Mouse (Mus musculus) hindbrain, embryonic 10.5 days (tissue): ENCODE measurements around the gene Cemip2. TPM values are rescaled to one million over a fixed set of nuclear protein-coding genes. Genes with fewer than 3 reads are reported as not detected.

Experiments used
- DNase-seq: peaks from one replicate; pipeline ENCODE4 v3.0.0-alpha.2; 2017; ENCODE audit warnings: low spot score
- H3K27ac ChIP-seq: fragments of 300-500 bp; sonication (generic); 2 replicates; pipeline ENCODE4 v1.5.1; 2016; ENCODE audit warnings: mild to moderate bottlenecking, moderate library complexity
- H3K27me3 ChIP-seq: fragments of 300-500 bp; sonication (generic); 2 replicates; pipeline ENCODE4 v1.6.1; 2016; ENCODE audit warnings: mild to moderate bottlenecking; ENCODE audit not compliant: poor library complexity, insufficient read depth, severe bottlenecking
- H3K36me3 ChIP-seq: fragments of 300-500 bp; sonication (generic); 2 replicates; pipeline ENCODE4 v1.6.1; 2016; ENCODE audit warnings: mild to moderate bottlenecking, moderate library complexity
- H3K4me1 ChIP-seq: fragments of 300-500 bp; sonication (generic); replicated peaks from 2 replicates; pipeline ENCODE4 v1.6.1; 2016; ENCODE audit warnings: mild to moderate bottlenecking
- H3K4me3 ChIP-seq: fragments of 300-500 bp; sonication (generic); 2 replicates; pipeline ENCODE4 v1.5.1; 2016; ENCODE audit warnings: mild to moderate bottlenecking, moderate library complexity
- H3K9me3 ChIP-seq: fragments of 300-500 bp; sonication (generic); 2 replicates; pipeline ENCODE4 v1.6.1; 2016; ENCODE audit warnings: mild to moderate bottlenecking, moderate library complexity
- WGBS: fragments of 180-500 bp; shearing (Covaris S2); methylation state at CpG from one replicate; pipeline ENCODE4 v1.1.7; 2016; 5-methylcytosine and 5-hydroxymethylcytosine counted together
- polyA plus RNA-seq: library from polyadenylated mRNA; unstranded; fragments of >200 nt; fragmentation: Nextera tagmentation; extraction: Ambion mirVana; gene quantifications from 2 replicates; pipeline ENCODE4 v1.2.1, GENCODE M21; 2016

Cemip2 gene
- polyA plus RNA-seq, 1 experiment from 2014 or later = 86.4 TPM

DNA sequence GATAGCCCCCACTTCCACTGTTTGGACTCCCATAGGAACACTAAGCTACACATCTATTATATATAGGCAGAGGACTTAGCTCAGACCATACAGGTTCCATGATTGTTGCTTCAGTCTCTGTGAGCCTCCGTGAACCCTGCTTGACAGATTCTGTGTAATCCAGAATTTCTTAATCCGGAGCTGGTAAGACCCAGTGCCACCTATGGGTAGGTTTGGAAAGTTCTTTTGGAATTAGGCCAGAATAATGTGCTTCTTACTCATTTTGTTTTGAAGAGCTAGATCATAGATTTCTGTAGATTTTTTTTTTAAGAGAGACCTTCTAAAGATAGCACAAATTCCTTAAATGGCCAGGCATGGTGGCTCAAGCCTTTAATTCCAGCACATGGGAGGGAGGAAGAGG, 14.1 kb upstream of the Cemip2 start:
- Histone ChIP-seq H3K27ac (no peak overlapping the region), H3K4me1 (peaks cover 4% of the 10 kb centered on the region; the same call in 1 of the 2 replicates), H3K36me3 (no peaks in the 10 kb centered on the region), H3K4me3 (no peak overlapping the region), H3K27me3 (no peaks in the 10 kb centered on the region), H3K9me3 (no peaks in the 10 kb centered on the region)
- WGBS = 75% methylated on average over 2 of the region's 2 CpGs
- no peak for DNase-seq

DNA sequence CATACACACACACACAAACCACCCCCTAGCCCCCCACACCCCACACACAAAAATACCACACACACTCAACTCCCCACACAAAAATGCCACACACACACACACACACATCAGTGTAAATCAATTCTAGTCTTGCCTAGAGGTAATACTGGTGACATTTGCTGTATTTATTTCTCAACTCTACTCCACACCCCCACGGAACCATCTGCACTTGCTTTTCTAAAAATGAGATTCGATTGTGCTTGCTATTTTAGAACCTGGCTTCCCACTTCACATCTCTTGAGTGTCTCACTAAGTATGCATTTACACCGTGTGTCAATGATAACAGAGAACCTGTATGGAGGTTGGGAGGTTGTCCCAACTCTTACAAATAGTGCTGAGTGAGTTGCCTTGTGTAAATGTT, 13.4 kb upstream of the Cemip2 start:
- Histone ChIP-seq H3K9me3 (no peaks in the 10 kb centered on the region), H3K27me3 (no peaks in the 10 kb centered on the region), H3K4me1 (peaks cover 4% of the 10 kb centered on the region; the same call in 1 of the 2 replicates), H3K36me3 (no peaks in the 10 kb centered on the region), H3K4me3 (no peak overlapping the region), H3K27ac (no peak overlapping the region)
- DNase-seq = no peak
- 91% methylated on average over 3 of the region's 3 CpGs for WGBS

DNA sequence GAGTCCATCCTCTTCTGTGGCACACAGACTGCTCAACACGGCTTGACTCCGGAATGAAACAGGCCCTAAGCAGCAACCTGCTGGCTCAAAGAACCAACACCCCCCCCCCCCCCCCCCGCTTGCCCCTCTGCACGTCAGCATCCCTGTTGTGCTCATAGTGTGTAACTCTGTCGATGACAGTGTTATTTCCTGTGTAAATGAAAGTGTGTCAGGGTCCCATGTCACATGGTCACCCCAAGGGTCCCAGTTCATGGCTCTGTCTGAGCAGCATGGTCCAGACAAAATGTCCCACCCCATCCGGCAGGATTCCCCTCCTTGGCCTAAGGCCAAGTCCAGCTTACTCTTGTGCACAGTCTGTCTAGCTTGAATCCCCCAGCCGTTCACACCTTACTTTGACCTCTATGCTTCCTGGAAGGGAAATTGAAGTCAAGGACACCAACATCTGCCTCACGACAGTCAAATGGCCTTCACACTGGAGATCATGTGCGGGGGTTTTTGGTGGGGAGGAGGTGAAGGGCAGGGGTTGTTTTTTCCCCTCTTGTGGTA, 10.6 kb upstream of the Cemip2 start:
- H3K27ac ChIP-seq = no peak overlapping the region
- WGBS = 79% methylated on average over 9 of the region's 9 CpGs

DNA sequence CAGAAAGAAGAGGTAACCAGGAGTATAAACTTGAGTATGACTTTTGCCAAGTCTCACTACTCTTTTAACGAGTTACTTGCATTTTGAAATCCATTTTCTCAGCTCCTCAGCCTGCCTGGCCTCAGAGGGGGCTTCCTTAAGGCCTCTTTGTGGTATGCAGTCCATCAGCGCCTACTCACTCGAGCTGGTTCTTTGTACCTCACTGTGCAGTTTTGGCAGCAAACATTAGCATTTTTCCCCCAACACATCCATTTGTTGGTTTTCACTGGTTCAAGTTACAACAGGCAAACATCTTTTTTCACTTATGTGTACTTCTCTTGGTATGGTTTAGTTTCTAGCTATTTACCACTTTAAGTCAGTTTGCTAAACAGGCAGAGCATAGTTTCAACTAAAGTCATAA, 8.3 kb upstream of the Cemip2 start:
- no peak for DNase-seq
- Histone ChIP-seq H3K27ac (no peak overlapping the region), H3K4me1 (peaks cover 4% of the 10 kb centered on the region; the same call in 1 of the 2 replicates), H3K27me3 (no peaks in the 10 kb centered on the region), H3K4me3 (no peak overlapping the region), H3K36me3 (no peaks in the 10 kb centered on the region), H3K9me3 (no peaks in the 10 kb centered on the region)
- WGBS = 66% methylated on average over 3 of the region's 3 CpGs

More for the DNA sequence above, 10.6 kb upstream of the Cemip2 start:
- Histone ChIP-seq H3K9me3 (no peaks in the 10 kb centered on the region), H3K36me3 (no peaks in the 10 kb centered on the region), H3K4me3 (no peak overlapping the region), H3K4me1 (peaks cover 4% of the 10 kb centered on the region; the same call in 1 of the 2 replicates), H3K27me3 (no peaks in the 10 kb centered on the region)
- no peak for DNase-seq

DNA sequence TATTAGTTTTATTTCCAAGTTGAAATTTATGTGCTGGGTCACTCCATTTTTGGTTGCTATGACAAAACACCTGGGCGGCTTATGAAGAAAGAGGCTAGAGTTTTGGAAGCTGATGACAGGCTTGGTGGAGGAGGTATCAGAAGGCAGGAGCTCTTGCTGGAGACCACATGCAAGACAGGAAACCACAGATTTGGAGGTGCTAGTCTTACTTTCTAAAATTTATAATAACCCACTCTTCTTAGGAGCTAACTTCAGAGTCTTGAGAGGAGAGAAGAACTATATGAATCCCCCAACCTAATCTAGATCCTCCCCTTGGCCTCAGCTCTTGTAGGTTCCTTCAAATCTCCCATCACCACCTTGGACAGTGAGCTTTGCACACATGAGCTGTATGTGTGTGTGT, 6.6 kb upstream of the Cemip2 start:
- DNase-seq = no peak
- no peaks in the 10 kb centered on the region for H3K27me3 ChIP-seq
- no peaks in the 10 kb centered on the region for H3K9me3 ChIP-seq
- 88% methylated on average over 1 of the region's 1 CpGs for WGBS
- H3K4me3 ChIP-seq = no peak overlapping the region
- no peak overlapping the region for H3K27ac ChIP-seq
- peaks cover under 1% of the 10 kb centered on the region; the same call in 1 of the 2 replicates for H3K4me1 ChIP-seq
- H3K36me3 ChIP-seq = no peaks in the 10 kb centered on the region

DNA sequence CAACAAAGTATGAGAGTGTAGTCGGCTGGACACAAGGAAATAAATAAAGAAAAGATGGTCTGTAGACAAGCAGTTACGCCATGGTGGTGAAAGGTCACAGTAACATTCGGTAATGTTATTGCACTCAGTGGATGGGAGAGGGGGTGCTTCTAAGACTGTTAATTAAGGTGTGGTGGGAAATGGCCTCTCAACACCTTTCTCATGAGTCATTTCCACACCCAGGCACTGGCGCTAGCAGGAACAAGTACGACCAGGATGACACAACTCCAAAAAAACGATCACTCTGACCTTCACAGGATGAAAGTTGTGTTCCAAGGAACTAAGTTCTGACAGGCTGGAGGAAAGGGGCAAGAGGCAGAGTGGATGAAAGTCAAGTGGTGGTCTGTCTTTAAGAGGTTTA, 4.5 kb upstream of the Cemip2 start:
- H3K4me3 ChIP-seq = no peak overlapping the region
- no peaks in the 10 kb centered on the region for H3K36me3 ChIP-seq
- H3K4me1 ChIP-seq = peaks cover 16% of the 10 kb centered on the region
- H3K27me3 ChIP-seq = no peaks in the 10 kb centered on the region
- no peaks in the 10 kb centered on the region for H3K9me3 ChIP-seq
- no peak overlapping the region for H3K27ac ChIP-seq
- no peak for DNase-seq
- WGBS = 81% methylated on average over 6 of the region's 6 CpGs

DNA sequence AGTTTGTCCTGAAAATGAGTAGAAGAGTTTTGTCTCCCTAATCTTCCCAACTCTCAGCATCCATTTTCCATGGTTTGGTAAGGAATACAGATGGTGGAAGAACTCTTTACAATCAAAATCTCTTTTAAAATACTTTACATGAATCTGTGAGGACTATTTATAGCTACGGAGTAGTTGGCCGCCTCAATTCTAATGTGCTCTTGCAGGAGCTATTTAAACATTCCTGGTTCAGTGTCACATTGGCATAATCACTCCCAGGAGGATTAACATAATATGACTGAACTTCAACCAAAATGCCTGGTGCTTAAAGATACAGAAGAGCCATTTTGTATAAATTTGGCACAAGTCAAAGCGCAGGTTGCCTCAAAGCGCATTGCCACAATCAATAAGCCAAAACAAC, 2.5 kb upstream of the Cemip2 start:
- no peak overlapping the region for H3K4me3 ChIP-seq
- no peak for DNase-seq
- no peak overlapping the region for H3K27ac ChIP-seq
- no peaks in the 10 kb centered on the region for H3K9me3 ChIP-seq
- H3K36me3 ChIP-seq = no peaks in the 10 kb centered on the region
- H3K4me1 ChIP-seq = peaks cover 28% of the 10 kb centered on the region
- no peaks in the 10 kb centered on the region for H3K27me3 ChIP-seq
- WGBS = 90% methylated on average over 4 of the region's 4 CpGs

DNA sequence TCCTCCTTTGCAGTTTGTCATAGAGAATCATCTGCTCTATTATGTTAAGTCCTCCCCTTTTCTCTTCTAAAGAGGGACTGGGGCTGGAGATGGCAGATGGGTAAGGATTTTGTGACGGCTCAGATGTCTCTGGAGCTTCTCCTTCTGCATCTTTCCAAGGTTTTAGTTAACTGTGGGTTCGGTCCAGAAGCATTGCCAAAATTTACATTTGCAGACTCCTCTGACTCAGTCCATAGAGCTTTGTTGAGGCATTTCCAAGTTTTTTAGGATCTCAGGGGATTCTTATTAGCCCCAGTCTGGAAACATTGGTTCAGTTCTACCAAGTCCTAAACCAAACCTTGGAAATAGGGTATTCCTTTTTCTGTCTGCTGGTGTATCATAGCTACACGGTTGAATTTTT, 1.5 kb upstream of the Cemip2 start:
- Histone ChIP-seq H3K36me3 (no peaks in the 10 kb centered on the region), H3K4me1 (peaks cover 38% of the 10 kb centered on the region), H3K9me3 (no peaks in the 10 kb centered on the region), H3K27ac (no peak overlapping the region), H3K27me3 (no peaks in the 10 kb centered on the region), H3K4me3 (no peak overlapping the region)
- DNase-seq = no peak
- WGBS = 75% methylated on average over 3 of the region's 3 CpGs

DNA sequence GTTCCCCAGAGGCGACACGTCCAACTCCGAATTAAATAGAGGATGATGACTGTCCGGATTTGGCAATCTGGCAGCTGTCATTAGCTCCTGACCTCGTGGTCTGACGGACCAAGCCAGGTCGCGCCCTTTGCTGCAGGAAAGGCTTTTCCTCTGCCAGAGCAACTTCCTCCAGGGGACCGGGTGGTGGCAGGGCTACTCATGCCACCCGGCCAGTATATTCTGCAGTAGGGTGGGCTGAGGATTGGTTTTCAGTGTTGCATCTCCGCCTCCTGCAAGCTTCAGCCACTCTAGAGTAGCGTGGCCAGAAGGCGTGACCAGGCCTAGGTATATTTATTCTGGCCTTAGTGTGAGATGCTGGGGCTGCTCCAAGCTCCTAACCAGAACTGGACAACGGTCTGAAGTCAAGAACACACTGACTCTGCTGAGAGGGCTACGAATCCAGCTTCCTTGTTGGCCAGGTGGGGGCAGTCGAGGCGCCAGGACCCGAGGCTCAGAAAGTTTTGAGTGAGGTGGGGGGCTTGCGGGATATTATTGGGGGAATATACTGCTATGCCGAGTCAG, 891 bp upstream of the Cemip2 start:
- no peaks in the 10 kb centered on the region for H3K27me3 ChIP-seq
- WGBS = 22% methylated on average over 20 of the region's 20 CpGs
- H3K9me3 ChIP-seq = no peaks in the 10 kb centered on the region
- H3K4me3 ChIP-seq = peak overlapping the region; percentile 87
- H3K36me3 ChIP-seq = no peaks in the 10 kb centered on the region; the same call in 1 of the 2 replicates
- peak overlapping the region; percentile 97; the same call in 1 of the 2 replicates for H3K27ac ChIP-seq
- peaks cover 44% of the 10 kb centered on the region for H3K4me1 ChIP-seq
- peak; percentile 56 for DNase-seq

DNA sequence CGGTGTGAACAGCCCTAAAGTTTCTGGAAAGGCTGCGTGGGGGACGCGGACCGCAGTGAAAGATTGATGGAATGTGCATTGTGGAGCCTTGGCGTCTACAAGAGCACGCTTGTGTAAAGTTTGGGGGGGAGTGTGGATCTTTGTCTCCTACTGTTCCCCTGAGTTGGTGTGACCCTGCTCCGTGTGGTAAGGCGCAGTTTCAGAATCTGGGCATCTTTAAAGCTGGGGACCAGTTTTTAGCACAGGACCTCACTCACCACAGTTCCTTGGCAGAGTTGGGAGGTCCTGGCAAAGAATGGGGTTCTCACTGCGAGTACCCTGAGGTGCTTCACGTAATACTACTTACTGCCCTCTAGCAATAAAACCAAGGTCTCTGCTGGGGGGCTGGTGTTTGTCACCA, 964 bp downstream of the Cemip2 start:
- under 1% methylated on average over 11 of the region's 11 CpGs for WGBS
- peaks cover 63% of the 10 kb centered on the region for H3K4me1 ChIP-seq
- no peak for DNase-seq

DNA sequence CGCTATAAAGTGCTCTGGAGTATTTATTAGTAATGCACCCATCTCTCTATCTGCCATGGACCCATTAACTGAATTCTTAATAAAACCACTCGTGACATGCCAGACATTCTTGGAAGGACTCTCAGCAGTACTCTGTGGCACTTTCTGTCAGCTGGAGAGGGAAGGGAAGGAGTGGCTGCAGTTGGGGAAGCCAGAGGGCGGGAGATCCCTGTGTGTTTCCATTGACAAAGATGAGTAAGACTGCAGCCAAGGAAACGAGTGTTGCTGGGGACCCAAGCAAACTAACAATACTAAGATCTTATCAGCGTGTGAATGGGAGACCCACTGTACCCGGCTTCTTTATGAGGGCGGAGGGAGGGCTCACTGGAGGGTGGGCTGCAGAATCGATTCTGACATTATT, 2.5 kb downstream of the Cemip2 start:
- H3K9me3 ChIP-seq = no peaks in the 10 kb centered on the region
- peak overlapping the region; percentile 87 for H3K4me3 ChIP-seq
- H3K27me3 ChIP-seq = no peaks in the 10 kb centered on the region
- peaks cover 5% of the 10 kb centered on the region; the same call in 1 of the 2 replicates for H3K36me3 ChIP-seq
- WGBS = 23% methylated on average over 8 of the region's 8 CpGs
- H3K27ac ChIP-seq = peak overlapping the region; percentile 97
- peaks cover 78% of the 10 kb centered on the region for H3K4me1 ChIP-seq
- peak; percentile 49 for DNase-seq

More for the DNA sequence above, 964 bp downstream of the Cemip2 start:
- no peaks in the 10 kb centered on the region for H3K9me3 ChIP-seq
- peaks cover 5% of the 10 kb centered on the region; the same call in 1 of the 2 replicates for H3K36me3 ChIP-seq
- no peaks in the 10 kb centered on the region for H3K27me3 ChIP-seq
- peak overlapping the region; percentile 87 for H3K4me3 ChIP-seq
- peak overlapping the region; percentile 97 for H3K27ac ChIP-seq

DNA sequence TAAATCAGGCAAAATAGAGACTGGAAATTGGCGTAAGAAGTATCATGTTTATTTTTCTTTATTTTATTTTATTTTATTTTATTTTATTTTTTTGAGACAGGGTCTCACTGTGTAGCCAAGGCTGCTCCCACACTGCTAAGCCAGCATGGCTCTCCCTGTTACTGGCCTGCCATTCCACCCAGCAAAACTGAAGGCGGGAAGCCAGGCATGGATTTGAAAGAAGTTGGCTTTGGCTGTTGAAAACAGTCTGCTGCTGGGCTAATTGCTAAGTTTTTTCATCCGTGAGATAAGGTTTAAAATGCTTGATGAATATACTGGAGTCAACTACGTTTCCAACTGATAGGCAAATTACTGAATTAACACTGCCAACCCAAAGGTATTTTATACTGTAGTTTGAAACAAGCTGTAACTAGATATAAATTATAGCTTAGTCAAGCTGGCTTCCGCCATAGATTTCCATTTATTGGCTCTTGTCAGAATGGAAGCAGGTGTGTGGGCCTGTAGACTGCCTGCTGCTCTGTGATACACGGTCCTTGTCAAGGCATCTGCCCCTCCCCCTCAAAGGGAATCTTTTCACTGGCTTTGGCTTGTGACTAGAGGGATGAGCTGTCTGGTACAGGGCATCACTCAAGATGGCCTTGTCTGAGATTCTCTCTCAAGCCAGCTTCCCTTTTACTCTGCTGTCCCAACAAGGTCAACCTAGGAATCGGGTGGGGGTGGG, 3.1 kb downstream of the Cemip2 start:
- Histone ChIP-seq H3K4me1 (peaks cover 84% of the 10 kb centered on the region), H3K27me3 (no peaks in the 10 kb centered on the region), H3K9me3 (no peaks in the 10 kb centered on the region), H3K4me3 (peak overlapping the region; percentile 87), H3K36me3 (peaks cover 5% of the 10 kb centered on the region; the same call in 1 of the 2 replicates), H3K27ac (peak overlapping the region; percentile 97)
- 44% methylated on average over 7 of the region's 7 CpGs for WGBS
- peak; percentile 54 for DNase-seq

DNA sequence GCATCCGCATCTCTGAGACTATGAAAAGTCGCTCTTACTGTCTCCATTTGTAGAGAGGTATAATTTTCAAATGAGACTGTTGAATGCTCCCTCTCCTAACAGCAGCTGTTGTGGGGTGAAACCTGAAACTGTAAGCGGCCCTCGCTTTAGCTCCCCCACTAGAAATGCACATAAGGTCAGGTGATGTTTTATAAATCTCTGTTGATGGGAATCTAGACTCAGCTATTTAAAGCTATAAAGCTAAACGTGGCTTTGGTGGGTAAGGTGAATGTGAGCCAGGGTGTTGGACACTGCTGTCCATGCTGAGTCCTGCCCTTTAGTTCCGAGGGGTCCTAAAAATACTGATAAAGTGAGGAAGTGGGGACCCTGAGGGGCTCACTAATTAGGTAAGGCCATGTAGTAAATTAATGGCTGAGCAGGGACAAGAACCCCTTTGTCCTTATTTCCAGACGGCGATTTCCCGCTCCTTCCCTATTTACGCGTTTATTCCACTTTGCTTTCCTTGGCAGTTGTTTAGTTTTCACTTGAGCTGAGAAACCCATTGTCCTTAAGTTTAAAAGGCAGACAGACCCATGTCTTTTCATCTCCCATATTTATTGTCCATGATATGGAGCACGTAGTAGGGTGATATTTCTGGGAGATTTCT, 3.8 kb downstream of the Cemip2 start:
- DNase-seq = no peak
- H3K4me3 ChIP-seq = peak overlapping the region; percentile 87
- no peaks in the 10 kb centered on the region for H3K27me3 ChIP-seq
- WGBS = 41% methylated on average over 12 of the region's 12 CpGs
- peaks cover 87% of the 10 kb centered on the region for H3K4me1 ChIP-seq
- H3K27ac ChIP-seq = peak overlapping the region; percentile 97
- no peaks in the 10 kb centered on the region for H3K9me3 ChIP-seq
- peaks cover 5% of the 10 kb centered on the region; the same call in 1 of the 2 replicates for H3K36me3 ChIP-seq
